Mouse (Mus musculus) CH12.LX (cell line): ENCODE measurements around the gene Gm5741. TPM values are rescaled to one million over a fixed set of nuclear protein-coding genes. Genes with fewer than 3 reads are reported as not detected.
A peak's percentile ranks its signal among the peaks of the same experiment; 100 is the strongest.

ENCODE experiments used
- DNase-seq: peaks from one replicate; pipeline ENCODE4 v3.0.0-alpha.2; 2013; ENCODE audit errors: extremely low read depth
- H3K27ac ChIP-seq: 2 replicates; pipeline ENCODE4 v1.5.1; 2012; ENCODE audit warnings: low read depth, mild to moderate bottlenecking, control low read depth, moderate library complexity; ENCODE audit not compliant: insufficient read depth
- H3K27me3 ChIP-seq: replicated peaks from 2 replicates; pipeline ENCODE3; 2012; ENCODE audit warnings: inconsistent platforms
- H3K36me3 ChIP-seq, 2 experiments: replicated peaks in 1 of 2; 2 replicates each; pipeline versions ENCODE3 to v1.6.1; 2012; ENCODE audit warnings: inconsistent platforms in 1 of 2, low read length in 1 of 2, mild to moderate bottlenecking in 1 of 2, mixed read lengths in 1 of 2, moderate library complexity in 1 of 2; ENCODE audit not compliant: control insufficient read depth in 1 of 2, insufficient read depth in 1 of 2
- H3K4me1 ChIP-seq, 2 experiments: 2 replicates each; pipeline ENCODE4 v1.6.1; 2012; ENCODE audit warnings: inconsistent platforms in 1 of 2, moderate library complexity in 1 of 2; ENCODE audit not compliant: insufficient read depth in 2 of 2, control insufficient read depth in 1 of 2
- H3K4me2 ChIP-seq: 2 replicates; pipeline ENCODE4 v1.6.1; 2012; ENCODE audit warnings: low read depth, mild to moderate bottlenecking, control low read depth; ENCODE audit not compliant: poor library complexity, insufficient read depth, severe bottlenecking
- H3K4me3 ChIP-seq, 3 experiments: fragments of 150-350 bp in 1 of 3; sonication (generic) in 1 of 3; replicated peaks in 1 of 3; 2 replicates each; pipeline versions ENCODE3 to v1.5.1; 2011 to 2012; ENCODE audit warnings: low read depth in 2 of 3, low read length in 2 of 3, mild to moderate bottlenecking in 2 of 3, moderate library complexity in 2 of 3, control low read depth in 1 of 3, improper control_type of control experiment in 1 of 3, inconsistent platforms in 1 of 3, mixed read lengths in 1 of 3; ENCODE audit not compliant: poor library complexity in 1 of 3
- H3K79me2 ChIP-seq: replicated peaks from 2 replicates; pipeline ENCODE4 v1.6.1; 2012; ENCODE audit warnings: mild to moderate bottlenecking, moderate library complexity; ENCODE audit not compliant: control insufficient read depth, poor library complexity, insufficient read depth, severe bottlenecking; ENCODE audit errors: extremely low read depth
- H3K9ac ChIP-seq: 2 replicates; pipeline ENCODE4 v1.6.1; 2012; ENCODE audit warnings: low read depth, mild to moderate bottlenecking, control low read depth, moderate library complexity; ENCODE audit not compliant: insufficient read depth
- H3K9me3 ChIP-seq: replicated peaks from 2 replicates; pipeline ENCODE3; 2012; ENCODE audit warnings: low read length, inconsistent platforms, mixed read lengths
- CHD1 ChIP-seq: IDR thresholded peaks from 2 replicates; pipeline ENCODE4 v1.6.1; 2012; ENCODE audit warnings: low read depth, low read length, improper control_type of control experiment, inconsistent platforms
- CHD2 ChIP-seq: IDR thresholded peaks from 2 replicates; pipeline ENCODE4 v1.6.1; 2011; ENCODE audit warnings: low read length, improper control_type of control experiment
- CTCF ChIP-seq, 2 experiments: IDR thresholded peaks in 1 of 2; conservative IDR thresholded peaks in 1 of 2; 2 replicates each; pipeline ENCODE4 v1.5.1; 2011 to 2012; ENCODE audit warnings: low read depth in 2 of 2, low read length in 2 of 2, improper control_type of control experiment in 1 of 2, inconsistent platforms in 1 of 2, mild to moderate bottlenecking in 1 of 2, moderate library complexity in 1 of 2
- EP300 ChIP-seq: IDR thresholded peaks from 2 replicates; pipeline ENCODE4 v1.6.1; 2011; ENCODE audit warnings: low read length, improper control_type of control experiment
- HCFC1 ChIP-seq: IDR thresholded peaks from 2 replicates; pipeline ENCODE4 v1.6.1; 2012; ENCODE audit warnings: low read depth, mild to moderate bottlenecking, inconsistent platforms, low read length, improper control_type of control experiment
- MAFK ChIP-seq: IDR thresholded peaks from 2 replicates; pipeline ENCODE4 v1.6.1; 2011; ENCODE audit warnings: low read length, improper control_type of control experiment; ENCODE audit not compliant: insufficient replicate concordance
- MAX ChIP-seq: IDR thresholded peaks from 2 replicates; pipeline ENCODE4 v1.6.1; 2011; ENCODE audit warnings: low read length, improper control_type of control experiment
- MAZ ChIP-seq: IDR thresholded peaks from 2 replicates; pipeline ENCODE4 v1.6.1; 2012; ENCODE audit warnings: low read depth, mild to moderate bottlenecking, inconsistent platforms, low read length, improper control_type of control experiment, moderate library complexity
- MEF2A ChIP-seq: IDR thresholded peaks from 2 replicates; pipeline ENCODE4 v1.6.1; 2014; ENCODE audit warnings: low read depth, mild to moderate bottlenecking, inconsistent platforms, low read length, improper control_type of control experiment, borderline replicate concordance
- MXI1 ChIP-seq: IDR thresholded peaks from 2 replicates; pipeline ENCODE4 v1.6.1; 2011; ENCODE audit warnings: mild to moderate bottlenecking, low read depth, low read length, improper control_type of control experiment
- MYC ChIP-seq: IDR thresholded peaks from 2 replicates; pipeline ENCODE4 v1.6.1; 2011; ENCODE audit warnings: low read depth, mild to moderate bottlenecking, improper control_type of control experiment, low read length
- PAX5 ChIP-seq: IDR thresholded peaks from 2 replicates; pipeline ENCODE4 v1.6.1; 2012; ENCODE audit warnings: low read length, inconsistent platforms, mixed read lengths
- RAD21 ChIP-seq: IDR thresholded peaks from 2 replicates; pipeline ENCODE4 v1.6.1; 2011; ENCODE audit warnings: low read depth, mild to moderate bottlenecking, low read length, improper control_type of control experiment, moderate library complexity
- RCOR1 ChIP-seq: conservative IDR thresholded peaks from 2 replicates; pipeline ENCODE4 v1.6.1; 2012; ENCODE audit warnings: low read depth, mild to moderate bottlenecking, inconsistent platforms, low read length, improper control_type of control experiment
- SIN3A ChIP-seq: IDR thresholded peaks from 2 replicates; pipeline ENCODE4 v1.6.1; 2012; ENCODE audit warnings: low read length, improper control_type of control experiment, inconsistent platforms
- SMC3 ChIP-seq: IDR thresholded peaks from 2 replicates; pipeline ENCODE4 v1.6.1; 2011; ENCODE audit warnings: low read depth, low read length, improper control_type of control experiment
- UBTF ChIP-seq: IDR thresholded peaks from 2 replicates; pipeline ENCODE4 v1.6.1; 2012; ENCODE audit warnings: low read depth, mild to moderate bottlenecking, inconsistent platforms, low read length, improper control_type of control experiment, moderate library complexity
- USF2 ChIP-seq: conservative IDR thresholded peaks from 2 replicates; pipeline ENCODE4 v1.6.1; 2011; ENCODE audit warnings: low read depth, low read length, improper control_type of control experiment
- ZMIZ1 ChIP-seq: IDR thresholded peaks from 2 replicates; pipeline ENCODE4 v1.6.1; 2012; ENCODE audit warnings: low read depth, mild to moderate bottlenecking, inconsistent platforms, low read length, improper control_type of control experiment
- dilution Hi-C: fragments of 300-500 bp; cut with MboI; formaldehyde crosslinking; loops from 2 replicates; pipeline ENCODE4 v1.14.3; 2020; ENCODE audit warnings: low sequenced_read_pairs; ENCODE audit not compliant: extremely low pct_unique_long_range_greater_than_20kb, extremely low pct_ligation_motif_present
- in situ Hi-C: fragments of 300-500 bp; cut with MboI; formaldehyde crosslinking; loops from 3 replicates; pipeline ENCODE4 v1.14.3; 2019; ENCODE audit warnings: low sequenced_read_pairs, low pct_ligation_motif_present, low pct_unique_long_range_greater_than_20kb, mixed read lengths
- polyA plus RNA-seq: library from polyadenylated mRNA; unstranded; fragments of >175 nt; gene quantifications from 2 replicates; pipeline ENCODE4 v1.2.1, GENCODE M21; 2012; ENCODE audit warnings: low read depth; ENCODE audit not compliant: insufficient read length
- total RNA-seq, 2 experiments: library from RNA; depleted of rRNA; stranded (reverse); fragments of 300-350 nt in 1 of 2; fragments of >200 nt in 1 of 2; gene quantifications; 2 replicates each; pipeline ENCODE4 v1.2.3; 2012 to 2014

The Gm5741 gene
- total and polyA plus RNA-seq, 3 experiments: 1.0 TPM; not detected in 2

GRCm38 (mm10) chr8:85029271-85029670 is 38.5 kb downstream of the Gm5741 start:
- Histone ChIP-seq H3K79me2 (peaks cover 43% of the 10 kb centered on the region), H3K9ac (no peak overlapping the region), H3K9me3 (no peaks in the 10 kb centered on the region), H3K27me3 (no peaks in the 10 kb centered on the region), H3K27ac (no peak overlapping the region), H3K4me3 (no peak overlapping the region), H3K4me1 (peaks cover 7 to 50% of the 10 kb centered on the region in 2 experiments), H3K4me2 (no peak overlapping the region; the same call in 1 of the 2 replicates), H3K36me3 (peaks cover 39 to 53% of the 10 kb centered on the region in 2 experiments)
- in situ Hi-C loops: loop anchor here (5.0 kb wide), 1 partner anchor 37 kb away; the partner anchor contains the start of gene Hook2
- DNase-seq: no peak
- TF ChIP-seq RAD21: no peak
- no peak for TF ChIP-seq USF2
- no peak for TF ChIP-seq SMC3
- no peak for TF ChIP-seq UBTF
- TF ChIP-seq HCFC1: no peak
- no peak for TF ChIP-seq MXI1
- TF ChIP-seq SIN3A: no peak
- TF ChIP-seq CHD1: no peak
- no peak for TF ChIP-seq MEF2A
- TF ChIP-seq CHD2: no peak
- dilution Hi-C loops: no loop called here

GRCm38 (mm10) chr8:85027922-85028321 is 39.9 kb downstream of the Gm5741 start:
- Histone ChIP-seq H3K4me2 (peak overlapping the region; percentile 95), H3K4me3 (peak overlapping the region; percentile 78 to 94 (median 85)), H3K79me2 (peaks cover 46% of the 10 kb centered on the region), H3K27ac (no peak overlapping the region), H3K9ac (peak overlapping the region; percentile 100), H3K36me3 (peaks cover 46 to 56% of the 10 kb centered on the region in 2 experiments), H3K27me3 (no peaks in the 10 kb centered on the region), H3K9me3 (no peaks in the 10 kb centered on the region), H3K4me1 (peaks cover 10 to 49% of the 10 kb centered on the region in 2 experiments)
- in situ Hi-C loops: loop anchor here (5.0 kb wide), 1 partner anchor 36 kb away; the partner anchor contains the start of gene Hook2
- dilution Hi-C loops: no loop called here
- TF ChIP-seq CHD2 (no peak), RAD21 (peak; percentile 14; the same call in 1 of the 2 replicates), RCOR1 (no peak), PAX5 (no peak), USF2 (no peak), MYC (no peak), MXI1 (0 out of 2 replicates have a peak, but pooled peaks have one; percentile 34), HCFC1 (no peak), MAZ (no peak), EP300 (no peak), MAX (0 out of 2 replicates have a peak, but pooled peaks have one; percentile 36), CTCF (conservative IDR thresholded peaks at IDR 0.05 in 1 of 2, IDR thresholded peaks at IDR 0.05 in 1 of 2; ENCODE audit: low read depth in 2 of 2, low read length in 2 of 2) (peak in 1 of 2 experiments; percentile 46; a peak in 2 of 4 replicates), SIN3A (peak; percentile 84), MAFK (no peak), ZMIZ1 (no peak), CHD1 (no peak), SMC3 (no peak)
- DNase-seq: no peak
